Comparison of ENCODE assay signal across 8 mouse cellular contexts in genomic region chrX:102504179-102504578, GRCm38 (mm10). TPM values are rescaled to one million over a fixed set of nuclear protein-coding genes. Genes with fewer than 3 reads are reported as not detected.
A peak's percentile ranks its signal among the peaks of the same experiment; 100 is the strongest.
DNase-seq lines count a peak whose midpoint lies in the region; ATAC-seq and TF ChIP-seq lines count a peak whose summit lies in the region.

No protein-coding gene starts in this region.

- no peak for DNase-seq in kidney, postnatal 0 days (ENCODE audit: low spot score)
- DNase-seq in kidney, postnatal 25 days = no peak
- DNase-seq in cerebellum, adult 11-12 months = no peak
- DNase-seq in spleen, adult 18-20 months = no peak
- DNase-seq in spleen, postnatal 4 days (ENCODE audit: low spot score in 2 of 2) = no peak

- H3K79me2 ChIP-seq in myocyte (ENCODE audit: control insufficient read depth, insufficient read depth) = no peaks in the 10 kb centered on the region

- no peak overlapping the region for H3ac ChIP-seq in myocyte (ENCODE audit: control insufficient read depth, insufficient read length)

- ATAC-seq in kidney, postnatal 0 days (replicated peaks; ENCODE audit: low FRiP score, low read depth) = no peak
- peak; percentile 28; the same call in 1 of the 2 replicates for ATAC-seq in hindbrain, embryonic 16.5 days

- no peaks in the 10 kb centered on the region for H3K4me1 ChIP-seq in kidney, postnatal 0 days (replicated peaks; ENCODE audit: insufficient read depth, low read length)
- H3K4me1 ChIP-seq in bone marrow macrophage, adult 2 months (ENCODE audit: control insufficient read depth, insufficient read depth, low read length) = no peaks in the 10 kb centered on the region
- no peaks in the 10 kb centered on the region; the same call in 1 of the 2 replicates for H3K4me1 ChIP-seq in hindbrain, embryonic 16.5 days (ENCODE audit: control insufficient read depth, insufficient read depth, low read depth, low read length)

- WGBS in kidney, postnatal 0 days = 31% methylated on average over 10 of the region's 10 CpGs
- 31% methylated on average over 10 of the region's 10 CpGs for WGBS in hindbrain, embryonic 16.5 days

- H3K4me3 ChIP-seq in kidney, postnatal 0 days (replicated peaks; ENCODE audit: low read depth, low read length) = peak overlapping the region; percentile 51
- peak overlapping the region; percentile 79 for H3K4me3 ChIP-seq in bone marrow macrophage, adult 2 months (ENCODE audit: insufficient read depth, low read length)
- H3K4me3 ChIP-seq in hindbrain, embryonic 16.5 days (ENCODE audit: low read length) = peak overlapping the region; percentile 44
- peak overlapping the region; percentile 61 for H3K4me3 ChIP-seq in myocyte

- 0 out of 2 replicates have a peak overlapping the region, but pooled peaks have one; percentile 40 for H3K9ac ChIP-seq in kidney, postnatal 0 days (ENCODE audit: low read depth, low read length)
- H3K9ac ChIP-seq in hindbrain, embryonic 16.5 days (ENCODE audit: low read depth, low read length) = no peak overlapping the region; the same call in 1 of the 2 replicates

- H3K27ac ChIP-seq in kidney, postnatal 0 days = no peak overlapping the region
- H3K27ac ChIP-seq in bone marrow macrophage, adult 2 months (ENCODE audit: insufficient read depth, low read depth, low read length) = no peak overlapping the region
- no peak overlapping the region for H3K27ac ChIP-seq in hindbrain, embryonic 16.5 days (ENCODE audit: low read depth, low read length)

- H3K9me3 ChIP-seq in kidney, postnatal 0 days (replicated peaks; ENCODE audit: low read length) = no peaks in the 10 kb centered on the region
- H3K9me3 ChIP-seq in hindbrain, embryonic 16.5 days (ENCODE audit: control insufficient read depth, low read length) = no peaks in the 10 kb centered on the region

- TF ChIP-seq CTCF in kidney, postnatal 0 days (IDR thresholded peaks at IDR 0.05; ENCODE audit: low read depth) = no peak
- TF ChIP-seq CTCF in bone marrow macrophage, adult 2 months (IDR thresholded peaks at IDR 0.05; ENCODE audit: low read depth, low read length) = no peak

- H3K4me2 ChIP-seq in kidney, postnatal 0 days (ENCODE audit: low read length) = peak overlapping the region; percentile 60
- H3K4me2 ChIP-seq in hindbrain, embryonic 16.5 days (ENCODE audit: low read length) = peak overlapping the region; percentile 56
- peak overlapping the region; percentile 75 for H3K4me2 ChIP-seq in myocyte (ENCODE audit: low read depth)

- H3K36me3 ChIP-seq in kidney, postnatal 0 days (ENCODE audit: insufficient read depth, low read length) = no peaks in the 10 kb centered on the region
- peaks cover 3% of the 10 kb centered on the region; the same call in 1 of the 2 replicates for H3K36me3 ChIP-seq in hindbrain, embryonic 16.5 days (ENCODE audit: control insufficient read depth, insufficient read depth, low read length)
- no peaks in the 10 kb centered on the region for H3K36me3 ChIP-seq in myocyte (ENCODE audit: control insufficient read depth, insufficient read depth)

- TF ChIP-seq POLR2A in bone marrow macrophage, adult 2 months (IDR thresholded peaks at IDR 0.05; ENCODE audit: borderline replicate concordance, low read depth, low read length) = no peak
- no peak for TF ChIP-seq POLR2A in myocyte (IDR thresholded peaks at IDR 0.05; ENCODE audit: insufficient read length, low read depth)

- H3K27me3 ChIP-seq in kidney, postnatal 0 days (ENCODE audit: insufficient read depth, low read length) = no peaks in the 10 kb centered on the region
- peaks cover 2% of the 10 kb centered on the region for H3K27me3 ChIP-seq in hindbrain, embryonic 16.5 days (replicated peaks; ENCODE audit: control insufficient read depth, insufficient read depth, low read length)
- no peaks in the 10 kb centered on the region for H3K27me3 ChIP-seq in myocyte (ENCODE audit: control insufficient read depth, insufficient read depth, insufficient read length)

TF ChIP-seq in myocyte, 11 proteins besides CTCF, POLR2A, EP300 and RAD21:
- TF ChIP-seq CEBPB (IDR thresholded peaks at IDR 0.05; ENCODE audit: insufficient read depth, poor library complexity, severe bottlenecking) (no peak), USF1 (IDR thresholded peaks at IDR 0.05; ENCODE audit: low read depth) (no peak), POLR2AphosphoS2 (IDR thresholded peaks at IDR 0.05; ENCODE audit: insufficient read length, low read depth) (no peak), MAX (IDR thresholded peaks at IDR 0.05; ENCODE audit: low read depth) (no peak), SRF (IDR thresholded peaks at IDR 0.05; ENCODE audit: control insufficient read depth, insufficient read length, low read depth) (no peak), MYOG (IDR thresholded peaks at IDR 0.05; ENCODE audit: control insufficient read depth in 1 of 3, insufficient read depth in 1 of 3, insufficient read length in 2 of 3, low read depth in 2 of 3) (no peak), E2F4 (IDR thresholded peaks at IDR 0.05; ENCODE audit: insufficient read depth) (no peak), REST (IDR thresholded peaks at IDR 0.05; ENCODE audit: insufficient read depth, insufficient read length) (no peak), TCF3 (IDR thresholded peaks at IDR 0.05; ENCODE audit: insufficient read length, low read depth) (no peak), TCF12 (IDR thresholded peaks at IDR 0.05; ENCODE audit: insufficient read depth, poor library complexity, severe bottlenecking) (no peak), MYOD1 (IDR thresholded peaks at IDR 0.05; ENCODE audit: control insufficient read depth in 1 of 3, insufficient read length in 2 of 3, low read depth in 2 of 3) (no peak)

RNA-seq across cellular contexts. Expression of gene Hdac8, which starts 1.0 kb away (rescaled TPM):
- 9.9 and 11.5 TPM in 2 replicates for polyA plus RNA-seq in kidney, postnatal 0 days (2015; fragmentation: Nextera tagmentation; extraction: Ambion mirVana)
- 9.8 and 11.3 TPM in 2 replicates for polyA plus RNA-seq in bone marrow macrophage, adult 2 months (2012; ENCODE audit: insufficient read depth, insufficient read length, missing spikeins)
- 12.1 and 12.3 TPM in 2 replicates for polyA plus RNA-seq in hindbrain, embryonic 16.5 days (2015; fragmentation: Nextera tagmentation; extraction: Ambion mirVana)
- polyA plus RNA-seq in myocyte (2012; fragmentation: generic; extraction: Trizol) = 6.4 TPM
